Mouse (Mus musculus) forebrain, embryonic 15.5 days (tissue): Measurements from ENCODE around the gene Fam173b. TPM values are rescaled to one million over a fixed set of nuclear protein-coding genes. Genes with fewer than 3 reads are reported as not detected.

Experiments
- ATAC-seq: fragments of 200-750 bp; cut with Nextera tagmentation; replicated peaks from 2 replicates; pipeline ENCODE4 v1.8.0; 2017; ENCODE audit warnings: mild to moderate bottlenecking, moderate TSS enrichment, moderate library complexity
- H3K27ac ChIP-seq: fragments of 300-500 bp; sonication (generic); replicated peaks from 2 replicates; pipeline ENCODE4 v1.5.1; 2015; ENCODE audit warnings: mild to moderate bottlenecking, inconsistent platforms
- H3K27me3 ChIP-seq: fragments of 300-500 bp; sonication (generic); 2 replicates; pipeline ENCODE4 v1.6.1; 2015; ENCODE audit warnings: inconsistent platforms
- H3K36me3 ChIP-seq: fragments of 300-500 bp; sonication (generic); 2 replicates; pipeline ENCODE4 v1.6.1; 2015; ENCODE audit warnings: mild to moderate bottlenecking, inconsistent platforms
- H3K4me1 ChIP-seq: fragments of 300-500 bp; sonication (generic); 2 replicates; pipeline ENCODE4 v1.6.1; 2015; ENCODE audit warnings: inconsistent platforms
- H3K4me2 ChIP-seq: fragments of 300-500 bp; sonication (generic); replicated peaks from 2 replicates; pipeline ENCODE4 v1.6.1; 2015; ENCODE audit warnings: mild to moderate bottlenecking, inconsistent platforms
- H3K4me3 ChIP-seq: fragments of 300-500 bp; sonication (generic); 2 replicates; pipeline ENCODE4 v1.5.1; 2015; ENCODE audit warnings: mild to moderate bottlenecking, inconsistent platforms
- H3K9ac ChIP-seq: fragments of 300-500 bp; sonication (generic); replicated peaks from 2 replicates; pipeline ENCODE4 v1.6.1; 2015; ENCODE audit warnings: mild to moderate bottlenecking, inconsistent platforms
- H3K9me3 ChIP-seq: fragments of 300-500 bp; sonication (generic); 2 replicates; pipeline ENCODE4 v1.6.1; 2016; ENCODE audit warnings: inconsistent platforms
- WGBS: fragments of 180-500 bp; shearing (Covaris S2); methylation state at CpG from one replicate; pipeline ENCODE4 v1.1.7; 2015; ENCODE audit warnings: mixed read lengths; 5-methylcytosine and 5-hydroxymethylcytosine counted together
- polyA plus RNA-seq: library from polyadenylated mRNA; unstranded; fragments of >200 nt; fragmentation: Nextera tagmentation; extraction: Ambion mirVana; gene quantifications from 2 replicates; pipeline ENCODE4 v1.2.1, GENCODE M21; 2015

Gene Fam173b
- polyA plus RNA-seq, 1 experiment from 2014 or later = 11.5 TPM

DNA sequence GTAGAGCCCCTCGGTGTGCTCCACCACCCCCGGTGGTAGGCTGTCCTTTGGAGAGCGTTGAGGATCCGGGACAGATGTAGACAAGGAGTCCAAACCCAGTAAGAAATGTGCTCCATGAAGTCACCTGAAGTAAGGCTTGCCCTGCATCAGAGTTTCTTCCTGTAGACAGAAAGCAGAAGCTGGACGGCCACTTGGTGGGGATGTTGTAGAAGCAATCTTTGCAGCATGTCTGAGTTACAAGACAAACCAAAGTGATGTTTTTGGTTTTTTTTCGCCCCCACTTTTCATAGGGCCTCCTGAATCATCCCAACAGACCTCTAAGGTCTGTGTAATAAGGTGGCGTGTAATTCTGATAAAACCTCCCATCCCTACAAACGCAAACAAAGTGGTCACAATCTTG is 17.9 kb downstream of the Fam173b start:
- WGBS = 92% methylated on average over 8 of the region's 8 CpGs
- ATAC-seq = no peak

DNA sequence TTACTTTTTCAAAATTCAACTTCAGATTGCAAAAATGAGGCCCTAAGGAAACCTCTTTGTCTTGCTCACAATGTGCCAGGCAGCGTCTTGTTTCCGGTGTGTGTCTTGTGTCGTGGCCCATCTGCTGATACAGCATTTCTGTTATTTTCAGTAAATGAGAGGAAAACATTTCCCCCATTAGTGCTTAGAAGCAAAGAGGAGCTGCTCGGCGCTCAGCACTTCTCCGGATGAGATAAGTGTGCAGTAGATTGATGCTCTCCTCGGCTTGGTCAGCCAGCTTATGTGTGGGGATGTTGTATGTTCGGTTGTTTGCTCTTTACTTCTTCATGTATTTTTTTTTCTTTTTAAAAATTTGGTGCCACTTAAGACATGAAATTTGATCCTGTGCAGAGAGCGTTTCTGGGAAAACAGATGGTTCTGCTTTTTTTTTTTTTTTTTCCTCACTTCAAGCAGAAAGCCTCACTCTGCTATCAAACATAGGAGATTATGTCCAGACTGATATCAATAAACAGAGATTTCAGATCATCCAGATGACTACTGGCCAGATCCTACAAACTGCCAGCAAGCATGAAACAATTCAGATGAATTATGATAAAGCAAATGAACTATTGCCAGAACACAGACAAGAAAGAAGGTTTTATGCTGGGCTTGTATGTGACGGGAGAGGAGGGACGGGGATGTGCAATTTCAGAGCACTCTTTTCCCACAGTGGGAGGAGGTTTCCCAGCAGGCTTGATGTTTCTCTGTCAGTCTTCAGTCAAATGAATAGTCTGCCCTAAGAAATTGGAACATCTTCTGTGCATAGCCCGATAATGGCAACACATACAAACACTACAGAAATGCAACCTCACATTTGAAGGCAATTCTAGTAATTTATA is 25.9 kb downstream of the Fam173b start:
- peak overlapping the region; percentile 75 for H3K27ac ChIP-seq
- peaks cover 6% of the 10 kb centered on the region; the same call in 1 of the 2 replicates for H3K36me3 ChIP-seq
- peaks cover 17% of the 10 kb centered on the region for H3K4me1 ChIP-seq
- peak overlapping the region; percentile 15 for H3K4me2 ChIP-seq
- no peaks in the 10 kb centered on the region for H3K9me3 ChIP-seq
- H3K27me3 ChIP-seq = no peaks in the 10 kb centered on the region
- ATAC-seq = peak; percentile 49
- H3K4me3 ChIP-seq = no peak overlapping the region
- WGBS = 23% methylated on average over 12 of the region's 12 CpGs
- no peak overlapping the region for H3K9ac ChIP-seq

More for the DNA sequence above, 17.9 kb downstream of the Fam173b start:
- no peaks in the 10 kb centered on the region for H3K4me1 ChIP-seq
- no peaks in the 10 kb centered on the region for H3K9me3 ChIP-seq
- H3K27me3 ChIP-seq = no peaks in the 10 kb centered on the region
- H3K4me3 ChIP-seq = no peak overlapping the region
- H3K4me2 ChIP-seq = no peak overlapping the region
- H3K27ac ChIP-seq = no peak overlapping the region
- H3K9ac ChIP-seq = no peak overlapping the region
- H3K36me3 ChIP-seq = peaks cover 13% of the 10 kb centered on the region

DNA sequence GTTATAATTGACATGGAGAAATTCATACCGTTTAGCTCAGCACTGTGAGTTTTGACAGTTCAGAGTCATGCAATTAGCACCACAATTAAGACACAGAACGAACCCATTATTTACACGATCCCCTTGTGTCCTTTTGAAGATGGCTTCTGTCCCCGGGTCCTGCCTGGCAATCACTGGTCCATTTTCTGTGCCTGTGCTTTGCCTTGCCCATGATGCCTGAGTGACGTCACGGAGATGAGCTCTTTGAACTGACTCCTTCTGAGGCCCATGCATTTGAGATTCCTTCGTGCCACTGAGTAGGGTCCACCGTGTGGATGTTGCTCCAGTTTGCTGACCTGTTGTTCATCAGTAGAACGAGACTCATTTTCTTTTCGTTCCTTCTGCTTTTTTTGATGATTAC is 26.5 kb downstream of the Fam173b start:
- H3K4me1 ChIP-seq = peaks cover 17% of the 10 kb centered on the region
- WGBS = 47% methylated on average over 10 of the region's 10 CpGs

DNA sequence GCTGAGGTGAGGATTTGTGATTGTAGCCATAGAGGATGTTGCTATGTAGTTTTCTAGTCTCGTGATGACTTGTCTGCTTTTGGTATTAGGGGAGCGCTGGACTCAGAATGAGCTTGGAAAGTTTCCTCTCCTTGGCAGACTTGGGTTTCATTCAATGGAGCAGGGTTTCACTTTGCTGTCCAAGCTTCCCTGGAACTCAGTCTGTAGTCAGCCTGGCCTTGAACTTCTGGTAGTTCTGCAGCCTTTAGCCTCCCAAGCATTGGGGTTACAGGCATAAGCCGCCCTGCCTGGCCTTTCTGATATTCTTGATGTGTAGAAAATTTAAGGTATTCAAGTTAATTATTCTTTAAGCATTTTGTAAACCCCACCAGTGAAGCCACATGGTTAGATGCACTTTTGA is 27.9 kb downstream of the Fam173b start:
- Histone ChIP-seq H3K9me3 (no peaks in the 10 kb centered on the region), H3K4me2 (no peak overlapping the region), H3K9ac (no peak overlapping the region), H3K27ac (no peak overlapping the region), H3K36me3 (no peaks in the 10 kb centered on the region), H3K4me1 (peaks cover 17% of the 10 kb centered on the region), H3K27me3 (no peaks in the 10 kb centered on the region), H3K4me3 (no peak overlapping the region)
- no peak for ATAC-seq
- WGBS = 91% methylated on average over 3 of the region's 3 CpGs

More for the DNA sequence above, 26.5 kb downstream of the Fam173b start:
- Histone ChIP-seq H3K9me3 (no peaks in the 10 kb centered on the region), H3K4me3 (no peak overlapping the region), H3K27ac (peak overlapping the region; percentile 75), H3K27me3 (no peaks in the 10 kb centered on the region), H3K4me2 (no peak overlapping the region), H3K36me3 (peaks cover 6% of the 10 kb centered on the region; the same call in 1 of the 2 replicates), H3K9ac (no peak overlapping the region)
- ATAC-seq = peak; percentile 44; the same call in 1 of the 2 replicates

DNA sequence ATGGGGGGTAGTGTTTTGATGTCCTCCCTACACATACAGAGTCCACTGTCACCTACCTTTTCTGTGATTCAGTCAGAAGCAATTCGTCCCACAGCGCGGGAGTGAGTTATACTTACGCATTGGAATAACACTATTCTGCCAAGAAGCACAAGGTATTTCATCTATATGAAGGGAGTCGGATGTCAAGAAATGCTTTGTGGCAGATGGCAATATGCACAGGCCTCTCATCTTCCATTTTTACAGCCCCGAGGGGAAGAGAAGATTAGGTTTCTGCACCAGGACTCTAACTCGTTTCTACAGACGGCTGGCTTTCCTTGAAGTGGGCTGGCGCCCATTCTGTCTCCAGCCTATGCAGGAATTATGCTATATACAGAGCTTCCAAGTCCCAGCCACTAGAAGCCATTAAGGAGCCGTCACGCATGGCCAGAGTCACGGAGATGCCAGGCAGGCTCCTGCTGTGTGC is 29.8 kb downstream of the Fam173b start:
- no peaks in the 10 kb centered on the region for H3K27me3 ChIP-seq
- peaks cover 17% of the 10 kb centered on the region for H3K4me1 ChIP-seq
- no peaks in the 10 kb centered on the region for H3K9me3 ChIP-seq
- H3K4me2 ChIP-seq = no peak overlapping the region
- H3K9ac ChIP-seq = no peak overlapping the region
- 66% methylated on average over 12 of the region's 12 CpGs for WGBS
- H3K27ac ChIP-seq = no peak overlapping the region
- H3K36me3 ChIP-seq = no peaks in the 10 kb centered on the region
- ATAC-seq = no peak
- no peak overlapping the region for H3K4me3 ChIP-seq

DNA sequence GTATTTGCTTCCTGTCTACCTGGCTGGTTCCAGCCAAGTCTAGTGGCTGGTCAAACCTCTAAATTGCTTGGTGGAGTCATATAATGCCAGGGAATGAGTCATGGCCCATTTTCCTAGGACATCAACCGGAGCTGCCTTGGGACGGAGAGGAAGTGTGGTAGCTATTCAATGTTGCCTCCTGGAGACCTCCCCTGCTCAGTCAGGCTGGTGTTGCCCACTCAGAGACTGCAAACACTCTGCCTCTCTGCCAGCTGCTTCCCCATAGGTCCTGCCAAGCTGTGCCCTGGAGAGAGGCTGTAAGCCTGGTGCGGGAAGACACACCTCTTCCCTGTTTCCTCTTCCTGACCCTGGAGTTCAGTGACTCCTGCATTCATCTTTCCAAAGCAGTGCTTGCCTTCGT is 30.8 kb downstream of the Fam173b start:
- H3K9me3 ChIP-seq = no peaks in the 10 kb centered on the region
- H3K4me2 ChIP-seq = no peak overlapping the region
- no peak overlapping the region for H3K27ac ChIP-seq
- H3K4me3 ChIP-seq = no peak overlapping the region
- 97% methylated on average over 4 of the region's 4 CpGs for WGBS
- H3K9ac ChIP-seq = no peak overlapping the region
- H3K4me1 ChIP-seq = peaks cover 11% of the 10 kb centered on the region
- no peaks in the 10 kb centered on the region for H3K27me3 ChIP-seq
- no peaks in the 10 kb centered on the region for H3K36me3 ChIP-seq
- no peak for ATAC-seq

DNA sequence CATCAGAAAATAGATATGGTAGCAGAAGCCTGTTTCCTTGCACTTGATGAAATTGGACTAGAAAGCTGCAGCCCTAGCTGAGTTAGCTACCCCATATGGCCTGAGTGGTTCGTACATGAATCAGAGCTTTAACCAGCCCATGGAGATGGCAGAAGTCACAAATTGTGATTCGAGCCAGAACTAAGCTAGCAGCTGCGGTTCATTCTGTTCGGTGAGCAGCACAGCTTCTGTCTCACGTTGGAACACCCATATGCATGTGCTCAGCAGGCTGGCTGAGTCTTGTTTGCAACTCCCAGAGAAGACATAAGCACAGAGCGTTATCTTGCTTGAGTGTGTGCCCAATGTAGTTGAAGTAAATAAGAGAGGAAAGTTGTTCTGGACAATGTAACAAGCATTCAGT is 32.9 kb downstream of the Fam173b start:
- peak; percentile 74 for ATAC-seq
- WGBS = 76% methylated on average over 6 of the region's 6 CpGs

DNA sequence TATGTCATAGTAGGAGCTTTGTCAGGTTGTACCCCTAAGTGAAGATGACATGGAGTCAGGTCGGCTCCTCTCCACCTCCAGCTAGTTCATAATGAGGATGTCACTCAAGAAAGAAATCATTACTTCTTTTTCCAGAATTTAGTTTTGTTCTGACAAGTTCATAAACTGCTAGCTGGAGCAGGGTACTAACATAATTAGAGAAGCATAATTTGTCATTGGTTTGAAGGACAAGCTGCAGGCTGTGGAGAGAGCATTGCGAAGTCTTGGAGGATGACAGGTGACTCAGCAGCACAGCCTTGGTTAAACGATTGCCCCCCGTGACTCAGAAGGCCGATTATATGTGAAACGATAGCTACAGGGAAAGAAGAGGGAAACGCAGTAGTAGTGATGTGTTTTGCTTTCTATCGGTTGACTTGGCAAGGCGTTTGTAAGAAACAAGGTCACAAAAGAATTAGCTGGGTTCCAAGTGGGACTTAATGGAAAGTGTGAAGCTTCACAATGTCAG is 34.5 kb downstream of the Fam173b start:
- ATAC-seq = no peak
- H3K27ac ChIP-seq = no peak overlapping the region
- H3K4me1 ChIP-seq = no peaks in the 10 kb centered on the region
- WGBS = 87% methylated on average over 9 of the region's 9 CpGs
- H3K4me2 ChIP-seq = no peak overlapping the region
- H3K27me3 ChIP-seq = no peaks in the 10 kb centered on the region
- H3K36me3 ChIP-seq = no peaks in the 10 kb centered on the region
- H3K9ac ChIP-seq = no peak overlapping the region
- no peaks in the 10 kb centered on the region for H3K9me3 ChIP-seq
- H3K4me3 ChIP-seq = no peak overlapping the region

More for the DNA sequence above, 32.9 kb downstream of the Fam173b start:
- no peaks in the 10 kb centered on the region for H3K4me1 ChIP-seq
- no peak overlapping the region for H3K4me3 ChIP-seq
- H3K9ac ChIP-seq = no peak overlapping the region
- H3K9me3 ChIP-seq = no peaks in the 10 kb centered on the region
- H3K4me2 ChIP-seq = no peak overlapping the region
- no peaks in the 10 kb centered on the region for H3K27me3 ChIP-seq
- no peaks in the 10 kb centered on the region for H3K36me3 ChIP-seq
- H3K27ac ChIP-seq = no peak overlapping the region

DNA sequence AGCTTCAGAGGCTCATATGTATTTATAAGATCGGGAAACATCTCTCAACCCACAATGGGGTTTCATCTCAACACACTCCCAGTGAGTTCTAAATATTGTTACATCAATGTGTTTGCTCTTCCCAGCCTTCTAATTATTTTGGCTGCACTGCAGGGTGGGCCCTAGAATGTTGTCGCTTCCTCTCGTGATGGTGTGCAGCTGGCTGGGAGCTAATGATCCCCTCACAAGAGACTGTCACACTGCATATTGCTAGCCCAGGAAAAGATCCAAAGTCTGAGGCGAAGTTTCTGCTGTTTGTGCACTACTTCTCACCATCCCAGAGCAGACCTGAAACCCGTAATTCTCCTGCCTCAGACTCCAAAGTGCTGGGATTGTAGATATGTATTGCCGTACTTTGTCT is 45.6 kb downstream of the Fam173b start:
- WGBS = 73% methylated on average over 6 of the region's 6 CpGs
- H3K9ac ChIP-seq = no peak overlapping the region

DNA sequence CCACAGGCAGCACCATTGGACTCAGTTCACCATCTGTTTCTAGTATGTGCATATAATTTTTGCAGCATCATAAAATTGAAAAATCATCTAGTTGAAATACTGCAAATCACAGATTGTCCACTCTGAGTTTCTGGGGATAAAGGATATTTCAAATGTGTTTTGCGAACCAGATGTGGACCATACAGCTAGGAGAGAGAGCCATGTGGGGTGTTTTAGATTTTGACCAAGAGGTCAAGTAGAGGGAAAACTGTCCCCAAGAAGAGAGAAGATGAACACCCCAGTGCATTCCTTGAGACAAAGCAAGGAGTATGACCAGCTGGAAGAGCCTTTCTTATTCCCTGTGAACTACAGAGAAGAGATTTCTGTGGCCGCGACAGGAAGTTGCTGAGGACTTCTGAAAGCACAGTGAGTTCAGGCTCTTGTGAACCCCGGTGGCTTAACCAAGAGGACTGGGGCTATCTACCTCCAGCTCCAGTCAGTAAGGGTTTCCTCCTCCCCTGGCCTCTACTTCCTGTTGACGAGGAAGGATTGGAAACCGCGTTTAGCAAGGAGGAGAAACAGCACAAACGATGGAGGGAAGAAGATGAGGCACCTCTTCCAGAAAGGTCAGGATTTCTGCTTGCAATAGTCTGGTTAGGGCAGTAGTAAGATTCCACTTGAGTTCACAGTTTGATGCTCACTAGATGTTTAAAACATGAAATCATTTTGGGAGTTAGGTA is 46.4 kb downstream of the Fam173b start:
- H3K9me3 ChIP-seq = no peaks in the 10 kb centered on the region
- H3K4me2 ChIP-seq = no peak overlapping the region
- no peak for ATAC-seq
- no peaks in the 10 kb centered on the region for H3K27me3 ChIP-seq
- WGBS = 85% methylated on average over 8 of the region's 8 CpGs
- no peak overlapping the region for H3K9ac ChIP-seq
- H3K27ac ChIP-seq = no peak overlapping the region
- no peaks in the 10 kb centered on the region for H3K4me1 ChIP-seq
- H3K4me3 ChIP-seq = no peak overlapping the region
- H3K36me3 ChIP-seq = no peaks in the 10 kb centered on the region

More for the DNA sequence above, 45.6 kb downstream of the Fam173b start:
- no peak overlapping the region for H3K4me3 ChIP-seq
- H3K9me3 ChIP-seq = no peaks in the 10 kb centered on the region
- no peaks in the 10 kb centered on the region for H3K4me1 ChIP-seq
- H3K4me2 ChIP-seq = no peak overlapping the region
- no peaks in the 10 kb centered on the region for H3K27me3 ChIP-seq
- ATAC-seq = no peak
- no peaks in the 10 kb centered on the region for H3K36me3 ChIP-seq
- H3K27ac ChIP-seq = no peak overlapping the region

DNA sequence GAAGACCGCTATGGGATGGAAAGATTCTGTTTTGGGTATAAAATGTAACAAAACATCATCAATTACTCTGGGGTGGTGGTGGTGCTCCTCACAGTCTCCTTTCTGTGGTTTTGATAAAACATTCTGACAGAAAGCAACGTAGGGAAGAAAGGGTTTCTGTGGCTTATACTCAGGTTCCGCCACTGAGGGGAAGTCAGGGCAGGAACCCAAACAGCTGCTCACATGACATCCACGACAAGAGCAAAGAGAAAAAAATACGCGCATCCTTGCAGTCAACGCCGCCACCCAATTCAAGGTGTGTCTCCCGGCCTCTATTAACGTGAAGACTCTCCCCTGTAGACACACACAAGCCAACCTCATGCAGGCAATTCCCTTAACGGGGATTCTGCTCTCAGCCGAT is 48.0 kb downstream of the Fam173b start:
- Histone ChIP-seq H3K9me3 (no peaks in the 10 kb centered on the region), H3K4me2 (no peak overlapping the region), H3K9ac (no peak overlapping the region), H3K27ac (no peak overlapping the region), H3K27me3 (no peaks in the 10 kb centered on the region), H3K36me3 (no peaks in the 10 kb centered on the region), H3K4me1 (no peaks in the 10 kb centered on the region), H3K4me3 (no peak overlapping the region)
- 95% methylated on average over 12 of the region's 12 CpGs for WGBS
- ATAC-seq = no peak

DNA sequence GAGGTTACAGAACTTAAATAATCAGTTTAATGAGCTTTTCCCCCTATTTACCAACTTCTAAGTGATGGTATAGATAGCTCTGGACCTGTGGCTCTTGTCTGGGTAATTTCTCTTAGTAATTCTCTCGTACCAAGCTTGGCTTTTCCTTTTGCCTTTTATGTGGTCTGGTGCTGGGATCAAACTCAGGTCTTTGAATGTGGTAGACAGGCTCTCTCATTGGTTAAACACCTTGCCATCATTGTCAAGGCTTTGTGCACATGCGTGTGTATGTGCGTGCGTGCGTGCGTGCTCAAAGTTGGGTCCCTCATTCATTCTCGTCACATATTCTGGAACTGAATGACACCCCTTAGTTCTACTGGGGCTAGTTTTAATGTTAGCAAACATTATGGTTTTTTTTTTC is 49.2 kb downstream of the Fam173b start:
- no peak overlapping the region for H3K9ac ChIP-seq
- no peak overlapping the region for H3K27ac ChIP-seq
- H3K4me2 ChIP-seq = no peak overlapping the region
- no peaks in the 10 kb centered on the region for H3K4me1 ChIP-seq
- ATAC-seq = no peak
- 93% methylated on average over 7 of the region's 7 CpGs for WGBS
- no peaks in the 10 kb centered on the region for H3K9me3 ChIP-seq
- no peaks in the 10 kb centered on the region for H3K27me3 ChIP-seq
- no peaks in the 10 kb centered on the region for H3K36me3 ChIP-seq
- no peak overlapping the region for H3K4me3 ChIP-seq
